Mouse (Mus musculus): ENCODE measurements at regions not wholly inside any gene's neighbourhood (a gene's known extent, or its start where the extent isn't known, plus 50 kb on each side); places are given as distances from the start of the nearest gene placed in this dataset.

- TF ChIP-seq USF1 (IDR thresholded peaks at IDR 0.05; ENCODE audit: low read depth), result no peak
- no peak for TF ChIP-seq MYOD1 (IDR thresholded peaks at IDR 0.05; ENCODE audit: control insufficient read depth in 1 of 3, insufficient read length in 2 of 3, low read depth in 2 of 3)
- TF ChIP-seq MYOG (IDR thresholded peaks at IDR 0.05; ENCODE audit: control insufficient read depth in 1 of 3, insufficient read depth in 1 of 3, insufficient read length in 2 of 3, low read depth in 2 of 3), result no peak
- TF ChIP-seq SRF (IDR thresholded peaks at IDR 0.05; ENCODE audit: control insufficient read depth, insufficient read length, low read depth), result no peak
- TF ChIP-seq CEBPB (IDR thresholded peaks at IDR 0.05; ENCODE audit: insufficient read depth, poor library complexity, severe bottlenecking), result no peak
- TF ChIP-seq REST (IDR thresholded peaks at IDR 0.05; ENCODE audit: insufficient read depth, insufficient read length), result no peak
- TF ChIP-seq POLR2A (IDR thresholded peaks at IDR 0.05; ENCODE audit: insufficient read length, low read depth), result no peak
- TF ChIP-seq MAX (IDR thresholded peaks at IDR 0.05; ENCODE audit: low read depth), result no peak
- TF ChIP-seq E2F4 (IDR thresholded peaks at IDR 0.05; ENCODE audit: insufficient read depth), result no peak
- TF ChIP-seq TCF12 (IDR thresholded peaks at IDR 0.05; ENCODE audit: insufficient read depth, poor library complexity, severe bottlenecking), result no peak
- no peak for TF ChIP-seq POLR2AphosphoS2 (IDR thresholded peaks at IDR 0.05; ENCODE audit: insufficient read length, low read depth)
These were observed 194.8 kb downstream of the Gm5447 start for GRCm38 (mm10) chr13:31168854-31169253.

Data from myocyte (in vitro differentiated cells).